Mouse (Mus musculus) limb, embryonic 11.5 days (tissue): ENCODE data around the gene Arsj. TPM values are rescaled to one million over a fixed set of nuclear protein-coding genes. Genes with fewer than 3 reads are reported as not detected.
A peak's percentile ranks its signal among the peaks of the same experiment; 100 is the strongest.

Source experiments
- ATAC-seq: fragments of 200-750 bp; cut with Nextera tagmentation; 2 replicates; pipeline ENCODE4 v1.8.0; 2017; ENCODE audit warnings: low read depth; ENCODE audit not compliant: insufficient number of reproducible peaks, low FRiP score, low TSS enrichment
- DNase-seq: peaks from one replicate; pipeline ENCODE4 v3.0.0-alpha.2; 2015; ENCODE audit warnings: low spot score
- H3K27ac ChIP-seq: fragments of 300-500 bp; sonication (generic); replicated peaks from 2 replicates; pipeline ENCODE4 v1.5.1; 2014; ENCODE audit warnings: low read depth, mild to moderate bottlenecking, low read length
- H3K27me3 ChIP-seq: fragments of 300-500 bp; sonication (generic); 2 replicates; pipeline ENCODE4 v1.6.1; 2014; ENCODE audit warnings: mild to moderate bottlenecking, low read length, mixed read lengths; ENCODE audit not compliant: control insufficient read depth, insufficient read depth
- H3K36me3 ChIP-seq: fragments of 300-500 bp; sonication (generic); 2 replicates; pipeline ENCODE4 v1.6.1; 2014; ENCODE audit warnings: mild to moderate bottlenecking, low read length, moderate library complexity, mixed read lengths; ENCODE audit not compliant: control insufficient read depth, insufficient read depth
- H3K4me1 ChIP-seq: fragments of 300-500 bp; sonication (generic); 2 replicates; pipeline ENCODE4 v1.6.1; 2014; ENCODE audit warnings: low read length, mixed read lengths; ENCODE audit not compliant: control insufficient read depth, insufficient read depth
- H3K4me2 ChIP-seq: fragments of 300-500 bp; sonication (generic); 2 replicates; pipeline ENCODE4 v1.6.1; 2014; ENCODE audit warnings: low read depth, mild to moderate bottlenecking, moderate library complexity; ENCODE audit not compliant: severe bottlenecking
- H3K4me3 ChIP-seq: fragments of 300-500 bp; sonication (generic); 2 replicates; pipeline ENCODE4 v1.5.1; 2014; ENCODE audit warnings: low read depth, low read length
- H3K9ac ChIP-seq: fragments of 300-500 bp; sonication (generic); 2 replicates; pipeline ENCODE4 v1.6.1; 2014; ENCODE audit warnings: mild to moderate bottlenecking, low read length
- H3K9me3 ChIP-seq: fragments of 300-500 bp; sonication (generic); 2 replicates; pipeline ENCODE4 v1.6.1; 2016; ENCODE audit warnings: low read length; ENCODE audit not compliant: control insufficient read depth
- WGBS: fragments of 180-500 bp; shearing (Covaris S2); extraction: QIAGEN DNeasy Blood & Tissue Kit; methylation state at CpG from one replicate; pipeline ENCODE4 v1.1.7; 2014; 5-methylcytosine and 5-hydroxymethylcytosine counted together
- polyA plus RNA-seq: library from polyadenylated mRNA; unstranded; fragments of >200 nt; fragmentation: Nextera tagmentation; extraction: Ambion mirVana; gene quantifications from 2 replicates; pipeline ENCODE4 v1.2.1, GENCODE M21; 2014

Arsj gene
- polyA plus RNA-seq: 1.2 and 1.8 TPM in 2 replicates

- peak; percentile 70 for DNase-seq
- no peaks in the 10 kb centered on the region for H3K9me3 ChIP-seq
- H3K27ac ChIP-seq: no peak within 1 kb of the TSS
- H3K4me1 ChIP-seq: no peaks in the 10 kb centered on the region
- peak; percentile 41 for ATAC-seq
- H3K36me3 ChIP-seq: no peaks in the 10 kb centered on the region
- H3K4me2 ChIP-seq: peak within 1 kb of the TSS; percentile 64
- WGBS: 16% methylated on average over 41 of the region's 41 CpGs
- H3K27me3 ChIP-seq: no peaks in the 10 kb centered on the region
- peak within 1 kb of the TSS; percentile 52 for H3K9ac ChIP-seq
- peak within 1 kb of the TSS; percentile 30 for H3K4me3 ChIP-seq
Measured at GRCm38 (mm10) chr3:126363568-126364505, at the start of gene Arsj. Gene Arsj (plus strand): TSS chr3:126363684.

GRCm38 (mm10) chr3:126324872-126325498 lies 38.5 kb upstream of the Arsj start:
- Histone ChIP-seq H3K27me3 (no peaks in the 10 kb centered on the region), H3K9ac (no peak overlapping the region), H3K27ac (no peak overlapping the region), H3K4me3 (no peak overlapping the region), H3K4me1 (no peaks in the 10 kb centered on the region), H3K36me3 (no peaks in the 10 kb centered on the region), H3K9me3 (no peaks in the 10 kb centered on the region), H3K4me2 (no peak overlapping the region)
- ATAC-seq (peak; percentile 41; the same call in 1 of the 2 replicates), DNase-seq (peak; percentile 50)
- WGBS: 48% methylated on average over 4 of the region's 4 CpGs

- no peak overlapping the region for H3K4me3 ChIP-seq
- H3K9me3 ChIP-seq: no peaks in the 10 kb centered on the region
- H3K27me3 ChIP-seq: no peaks in the 10 kb centered on the region
- no peak overlapping the region for H3K27ac ChIP-seq
- ATAC-seq (no peak), DNase-seq (no peak)
- H3K4me2 ChIP-seq: no peak overlapping the region
- WGBS: 82% methylated on average over 4 of the region's 4 CpGs
- no peaks in the 10 kb centered on the region for H3K4me1 ChIP-seq
- H3K36me3 ChIP-seq: no peaks in the 10 kb centered on the region
- no peak overlapping the region for H3K9ac ChIP-seq
Measured at GRCm38 (mm10) chr3:126325891-126326627, 37.4 kb upstream of the Arsj start.

GRCm38 (mm10) chr3:126326628-126327325 lies 36.7 kb upstream of the Arsj start:
- no peak for DNase-seq
- Histone ChIP-seq H3K4me2 (no peak overlapping the region), H3K4me1 (no peaks in the 10 kb centered on the region), H3K36me3 (no peaks in the 10 kb centered on the region), H3K4me3 (no peak overlapping the region), H3K9me3 (no peaks in the 10 kb centered on the region), H3K9ac (no peak overlapping the region), H3K27me3 (no peaks in the 10 kb centered on the region), H3K27ac (no peak overlapping the region)
- ATAC-seq: no peak
- 79% methylated on average over 2 of the region's 2 CpGs for WGBS

GRCm38 (mm10) chr3:126335329-126335728 lies 28.2 kb upstream of the Arsj start:
- 70% methylated on average over 4 of the region's 4 CpGs for WGBS
- H3K4me3 ChIP-seq: no peak overlapping the region
- no peaks in the 10 kb centered on the region for H3K36me3 ChIP-seq
- DNase-seq (no peak), ATAC-seq (no peak)
- no peak overlapping the region for H3K9ac ChIP-seq
- no peak overlapping the region for H3K27ac ChIP-seq
- no peak overlapping the region for H3K4me2 ChIP-seq
- no peaks in the 10 kb centered on the region for H3K27me3 ChIP-seq
- H3K9me3 ChIP-seq: no peaks in the 10 kb centered on the region
- no peaks in the 10 kb centered on the region for H3K4me1 ChIP-seq

- ATAC-seq: no peak
Measured at GRCm38 (mm10) chr3:126344745-126345144, 18.7 kb upstream of the Arsj start.

GRCm38 (mm10) chr3:126359760-126360159 lies 3.7 kb upstream of the Arsj start:
- no peak overlapping the region for H3K9ac ChIP-seq
- 8% methylated on average over 1 of the region's 1 CpGs for WGBS
- H3K9me3 ChIP-seq: no peaks in the 10 kb centered on the region
- no peaks in the 10 kb centered on the region for H3K36me3 ChIP-seq
- H3K4me3 ChIP-seq: no peak overlapping the region
- DNase-seq (no peak), ATAC-seq (peak; percentile 53)
- no peak overlapping the region for H3K4me2 ChIP-seq
- H3K27ac ChIP-seq: no peak overlapping the region
- H3K27me3 ChIP-seq: no peaks in the 10 kb centered on the region
- no peaks in the 10 kb centered on the region for H3K4me1 ChIP-seq

More at GRCm38 (mm10) chr3:126344745-126345144, 18.7 kb upstream of the Arsj start:
- no peak overlapping the region for H3K9ac ChIP-seq
- no peaks in the 10 kb centered on the region for H3K27me3 ChIP-seq
- no peak overlapping the region for H3K4me3 ChIP-seq
- H3K27ac ChIP-seq: no peak overlapping the region
- no peaks in the 10 kb centered on the region for H3K9me3 ChIP-seq
- no peak overlapping the region for H3K4me2 ChIP-seq
- no peaks in the 10 kb centered on the region for H3K4me1 ChIP-seq
- H3K36me3 ChIP-seq: no peaks in the 10 kb centered on the region
- WGBS: 96% methylated on average over 1 of the region's 1 CpGs
- no peak for DNase-seq

- H3K27ac ChIP-seq: no peak overlapping the region
- H3K4me3 ChIP-seq: no peak overlapping the region
- H3K9me3 ChIP-seq: no peaks in the 10 kb centered on the region
- ATAC-seq: no peak
- no peaks in the 10 kb centered on the region for H3K36me3 ChIP-seq
- no peak for DNase-seq
- no peaks in the 10 kb centered on the region for H3K27me3 ChIP-seq
- H3K4me1 ChIP-seq: no peaks in the 10 kb centered on the region
- WGBS: 87% methylated on average over 2 of the region's 2 CpGs
- no peak overlapping the region for H3K4me2 ChIP-seq
- no peak overlapping the region for H3K9ac ChIP-seq
Measured at GRCm38 (mm10) chr3:126362392-126362791, 1.1 kb upstream of the Arsj start.
